Mouse (Mus musculus) stomach, embryonic 15.5 days (tissue): ENCODE data around the gene Capn15. TPM values are rescaled to one million over a fixed set of nuclear protein-coding genes. Genes with fewer than 3 reads are reported as not detected.

ENCODE experiments used
- ATAC-seq: fragments of 200-750 bp; cut with Nextera tagmentation; 2 replicates; pipeline ENCODE4 v1.8.0; 2017; ENCODE audit warnings: low read depth, moderate number of reproducible peaks, moderate TSS enrichment; ENCODE audit not compliant: insufficient read depth, low FRiP score
- H3K27ac ChIP-seq: fragments of 300-500 bp; sonication (generic); 2 replicates; pipeline ENCODE4 v1.5.1; 2015; ENCODE audit warnings: mild to moderate bottlenecking, inconsistent platforms
- H3K27me3 ChIP-seq: fragments of 300-500 bp; sonication (generic); replicated peaks from 2 replicates; pipeline ENCODE4 v1.6.1; 2015; ENCODE audit warnings: inconsistent platforms
- H3K36me3 ChIP-seq: fragments of 300-500 bp; sonication (generic); 2 replicates; pipeline ENCODE4 v1.6.1; 2015; ENCODE audit warnings: inconsistent platforms
- H3K4me1 ChIP-seq: fragments of 300-500 bp; sonication (generic); 2 replicates; pipeline ENCODE4 v1.6.1; 2015; ENCODE audit warnings: inconsistent platforms
- H3K4me2 ChIP-seq: fragments of 300-500 bp; sonication (generic); 2 replicates; pipeline ENCODE4 v1.6.1; 2015; ENCODE audit warnings: mild to moderate bottlenecking, inconsistent platforms
- H3K4me3 ChIP-seq: fragments of 300-500 bp; sonication (generic); replicated peaks from 2 replicates; pipeline ENCODE4 v1.5.1; 2015; ENCODE audit warnings: inconsistent platforms
- H3K9ac ChIP-seq: fragments of 300-500 bp; sonication (generic); 2 replicates; pipeline ENCODE4 v1.6.1; 2015; ENCODE audit warnings: inconsistent platforms
- H3K9me3 ChIP-seq: fragments of 300-500 bp; sonication (generic); 2 replicates; pipeline ENCODE4 v1.6.1; 2016; ENCODE audit warnings: inconsistent platforms
- WGBS: fragments of 180-500 bp; shearing (Covaris S2); methylation state at CpG from one replicate; pipeline ENCODE4 v1.1.7; 2015; 5-methylcytosine and 5-hydroxymethylcytosine counted together
- polyA plus RNA-seq: library from polyadenylated mRNA; unstranded; fragments of >200 nt; fragmentation: Nextera tagmentation; extraction: Ambion mirVana; gene quantifications from 2 replicates; pipeline ENCODE4 v1.2.1, GENCODE M21; 2015

Gene Capn15
- polyA plus RNA-seq, 1 experiment from 2014 or later: 20.4 TPM

DNA sequence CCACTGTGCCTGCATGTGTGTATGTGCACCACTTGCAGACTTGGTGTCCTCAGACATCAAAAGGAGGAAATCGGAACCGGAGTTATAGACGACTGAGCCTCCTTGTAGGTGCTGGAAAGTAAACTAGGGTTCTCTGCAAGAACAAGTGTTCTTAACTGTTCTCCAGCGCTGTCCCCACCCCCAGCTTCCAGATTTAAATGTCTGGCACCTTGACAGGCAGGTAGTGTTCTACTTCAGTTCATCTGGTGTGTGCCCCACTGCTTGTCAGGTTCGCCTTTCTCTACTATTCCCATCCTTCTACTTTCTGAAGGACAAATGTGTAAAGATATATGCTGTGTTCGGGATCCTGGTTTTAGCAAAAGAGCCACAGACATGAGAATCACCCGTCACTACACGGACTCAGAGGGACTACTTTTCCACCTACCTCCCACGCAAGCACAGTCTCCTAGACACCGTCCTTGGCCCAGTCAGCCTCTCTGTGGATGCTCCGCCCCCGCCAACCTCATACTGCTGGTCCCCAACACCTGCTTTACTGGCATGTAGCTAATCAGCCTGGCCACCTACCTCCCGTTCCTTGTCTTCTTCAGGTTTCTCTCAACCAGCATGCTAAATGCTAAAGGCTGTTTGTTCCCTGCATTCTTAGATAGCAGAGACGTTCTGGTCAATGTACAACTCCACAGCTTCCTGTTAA is 72.3 kb downstream of the Capn15 start:
- WGBS: 76% methylated on average over 14 of the region's 14 CpGs
- Histone ChIP-seq H3K4me3 (no peak overlapping the region), H3K27me3 (no peaks in the 10 kb centered on the region), H3K4me2 (no peak overlapping the region), H3K36me3 (0 out of 2 replicates have a peak, but pooled peaks cover 6% of the 10 kb centered on the region), H3K4me1 (peaks cover 13% of the 10 kb centered on the region), H3K9ac (no peak overlapping the region), H3K27ac (no peak overlapping the region), H3K9me3 (no peaks in the 10 kb centered on the region)
- no peak for ATAC-seq

DNA sequence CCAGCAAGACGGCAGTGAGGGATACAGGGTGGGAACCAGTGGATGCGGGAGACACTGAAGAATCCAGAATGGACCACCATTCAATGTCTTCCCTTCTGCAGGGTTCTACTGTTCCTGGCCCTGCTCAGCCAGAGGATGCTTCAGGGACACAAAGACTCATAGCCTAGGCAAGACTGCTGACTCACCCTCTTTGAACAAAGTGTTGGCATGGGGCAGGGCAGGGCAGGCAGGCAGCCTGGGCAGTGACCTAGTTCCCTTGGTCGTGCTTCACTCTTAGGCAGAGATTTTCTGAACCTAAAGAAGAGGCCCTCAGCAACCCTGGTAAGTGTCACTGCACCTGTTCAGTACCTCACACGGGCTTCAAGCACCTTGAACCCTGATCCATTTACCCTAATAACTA is 73.8 kb downstream of the Capn15 start:
- Histone ChIP-seq H3K4me3 (no peak overlapping the region), H3K36me3 (0 out of 2 replicates have a peak, but pooled peaks cover 6% of the 10 kb centered on the region), H3K9me3 (no peaks in the 10 kb centered on the region), H3K4me1 (0 out of 2 replicates have a peak, but pooled peaks cover 4% of the 10 kb centered on the region), H3K4me2 (no peak overlapping the region), H3K27me3 (no peaks in the 10 kb centered on the region), H3K27ac (no peak overlapping the region), H3K9ac (no peak overlapping the region)
- no peak for ATAC-seq
- 87% methylated on average over 4 of the region's 4 CpGs for WGBS

Other genes with a start within 250 kb of the Capn15 start
- gene Mslnl, start 249.8 kb downstream of the Capn15 start, polyA plus RNA-seq: 0.06 TPM in 1 of 2 replicates, not detected in the other
- 38.3 and 43.6 TPM in 2 replicates for gene Msln, start 231.4 kb downstream of the Capn15 start, polyA plus RNA-seq
- gene Narfl, start 212.0 kb downstream of the Capn15 start, polyA plus RNA-seq: 26.9 and 28.5 TPM in 2 replicates
- gene Haghl, start 200.1 kb downstream of the Capn15 start, polyA plus RNA-seq: 47.3 and 53.4 TPM in 2 replicates
- 0.24 and 0.26 TPM in 2 replicates for gene Ccdc78, start 199.2 kb downstream of the Capn15 start, polyA plus RNA-seq
- 99.3 and 110 TPM in 2 replicates for gene Fam173a, start 192.9 kb downstream of the Capn15 start, polyA plus RNA-seq
- not detected in 2 replicates for gene AC134908.4, start 190.1 kb downstream of the Capn15 start, polyA plus RNA-seq
- 46.6 and 48.3 TPM in 2 replicates for gene Metrn, start 188.7 kb downstream of the Capn15 start, polyA plus RNA-seq
- 4.1 and 4.6 TPM in 2 replicates for gene Fbxl16, start 176.7 kb downstream of the Capn15 start, polyA plus RNA-seq
- 24.3 and 25.5 TPM in 2 replicates for gene Wdr24, start 162.2 kb downstream of the Capn15 start, polyA plus RNA-seq
- gene Jmjd8, start 156.9 kb downstream of the Capn15 start, polyA plus RNA-seq: 50.5 and 54.6 TPM in 2 replicates
- gene Stub1, start 152.4 kb downstream of the Capn15 start, polyA plus RNA-seq: 312 and 319 TPM in 2 replicates
- 1.6 and 2.4 TPM in 2 replicates for gene Rhbdl1, start 148.5 kb downstream of the Capn15 start, polyA plus RNA-seq
- gene Gm20683, start 144.0 kb downstream of the Capn15 start, polyA plus RNA-seq: 1.6 and 2.7 TPM in 2 replicates
- gene Rhot2, start 140.9 kb downstream of the Capn15 start, polyA plus RNA-seq: 23.1 and 23.6 TPM in 2 replicates
- gene Wdr90, start 124.3 kb downstream of the Capn15 start, polyA plus RNA-seq: 21.0 and 22.9 TPM in 2 replicates
- 52.2 and 54.2 TPM in 2 replicates for gene Mcrip2, start 117.0 kb downstream of the Capn15 start, polyA plus RNA-seq
- 67.4 and 68.3 TPM in 2 replicates for gene Mettl26, start 110.7 kb downstream of the Capn15 start, polyA plus RNA-seq
- 0.39 and 0.55 TPM in 2 replicates for gene Wfikkn1, start 104.9 kb downstream of the Capn15 start, polyA plus RNA-seq
- gene Rab40c, start 66.1 kb downstream of the Capn15 start, polyA plus RNA-seq: 27.1 and 27.3 TPM in 2 replicates
- gene Pigq, start 40.9 kb downstream of the Capn15 start, polyA plus RNA-seq: 60.7 and 60.8 TPM in 2 replicates
- 0.30 TPM in 1 of 2 replicates, not detected in the other for gene Nhlrc4, start 40.8 kb downstream of the Capn15 start, polyA plus RNA-seq
- 0.24 and 0.52 TPM in 2 replicates for gene A930017K11Rik, start 33.2 kb downstream of the Capn15 start, polyA plus RNA-seq
- 11.9 and 13.3 TPM in 2 replicates for gene Rab11fip3, start 83.8 kb upstream of the Capn15 start, polyA plus RNA-seq
- 39.3 and 42.0 TPM in 2 replicates for gene Decr2, start 104.5 kb upstream of the Capn15 start, polyA plus RNA-seq
- gene Nme4, start 109.8 kb upstream of the Capn15 start, polyA plus RNA-seq: 86.2 and 88.8 TPM in 2 replicates
- gene Tmem8, start 127.5 kb upstream of the Capn15 start, polyA plus RNA-seq: 6.6 and 7.2 TPM in 2 replicates
- gene Mrpl28, start 137.7 kb upstream of the Capn15 start, polyA plus RNA-seq: 199 and 208 TPM in 2 replicates
- gene Axin1, start 152.9 kb upstream of the Capn15 start, polyA plus RNA-seq: 18.3 and 20.5 TPM in 2 replicates
- 121 and 146 TPM in 2 replicates for gene Pdia2, start 213.3 kb upstream of the Capn15 start, polyA plus RNA-seq
- 27.2 and 32.1 TPM in 2 replicates for gene Rgs11, start 217.2 kb upstream of the Capn15 start, polyA plus RNA-seq
- gene Arhgdig, start 222.0 kb upstream of the Capn15 start, polyA plus RNA-seq: 118 and 143 TPM in 2 replicates